Mouse (Mus musculus): ENCODE data around the gene Defb20. TPM values are rescaled to one million over a fixed set of nuclear protein-coding genes. Genes with fewer than 3 reads are reported as not detected.

The Defb20 gene
- polyA plus RNA-seq, 2 experiments: not detected

GRCm38 (mm10) chr2:152498020-152498419, 21.2 kb downstream of the Defb20 start:
- DNase-seq (ENCODE audit: low spot score) (no peak), ATAC-seq (ENCODE audit: low FRiP score, low read depth) (no peak)
- no peaks in the 10 kb centered on the region for H3K9me3 ChIP-seq (ENCODE audit: control insufficient read depth, low read length)
- H3K4me2 ChIP-seq (replicated peaks; ENCODE audit: low read depth, low read length, severe bottlenecking): no peak overlapping the region
- H3K27me3 ChIP-seq (ENCODE audit: control insufficient read depth, insufficient read depth, low read length): no peaks in the 10 kb centered on the region
- H3K36me3 ChIP-seq (ENCODE audit: control insufficient read depth, insufficient read depth, low read length): no peaks in the 10 kb centered on the region
- H3K4me1 ChIP-seq (ENCODE audit: control insufficient read depth, insufficient read depth, low read length): no peaks in the 10 kb centered on the region
- 62% methylated on average over 6 of the region's 6 CpGs for WGBS
- H3K4me3 ChIP-seq (replicated peaks; ENCODE audit: low read length): no peak overlapping the region
- TF ChIP-seq POLR2A (IDR thresholded peaks at IDR 0.05; ENCODE audit: borderline replicate concordance, extremely low read depth, insufficient read depth, insufficient read length): no peak
- no peak overlapping the region for H3K9ac ChIP-seq (ENCODE audit: low read depth, low read length, severe bottlenecking)
- H3K27ac ChIP-seq (replicated peaks; ENCODE audit: low read depth, low read length): no peak overlapping the region

- ATAC-seq (ENCODE audit: low FRiP score, low read depth) (no peak), DNase-seq (ENCODE audit: low spot score) (no peak)
- Histone ChIP-seq H3K36me3 (ENCODE audit: control insufficient read depth, insufficient read depth, low read length) (no peaks in the 10 kb centered on the region), H3K4me2 (replicated peaks; ENCODE audit: low read depth, low read length, severe bottlenecking) (no peak overlapping the region), H3K27ac (replicated peaks; ENCODE audit: low read depth, low read length) (no peak overlapping the region), H3K9me3 (ENCODE audit: control insufficient read depth, low read length) (no peaks in the 10 kb centered on the region), H3K4me1 (ENCODE audit: control insufficient read depth, insufficient read depth, low read length) (no peaks in the 10 kb centered on the region), H3K4me3 (replicated peaks; ENCODE audit: low read length) (no peak overlapping the region), H3K9ac (ENCODE audit: low read depth, low read length, severe bottlenecking) (no peak overlapping the region), H3K27me3 (ENCODE audit: control insufficient read depth, insufficient read depth, low read length) (no peaks in the 10 kb centered on the region)
- TF ChIP-seq POLR2A (IDR thresholded peaks at IDR 0.05; ENCODE audit: borderline replicate concordance, extremely low read depth, insufficient read depth, insufficient read length): no peak
- 71% methylated on average over 7 of the region's 7 CpGs for WGBS
These were observed 23.5 kb downstream of the Defb20 start for GRCm38 (mm10) chr2:152500204-152500862.

GRCm38 (mm10) chr2:152500863-152501229, 24.0 kb downstream of the Defb20 start:
- Histone ChIP-seq H3K4me2 (replicated peaks; ENCODE audit: low read depth, low read length, severe bottlenecking) (no peak overlapping the region), H3K36me3 (ENCODE audit: control insufficient read depth, insufficient read depth, low read length) (no peaks in the 10 kb centered on the region), H3K9ac (ENCODE audit: low read depth, low read length, severe bottlenecking) (no peak overlapping the region), H3K27ac (replicated peaks; ENCODE audit: low read depth, low read length) (no peak overlapping the region), H3K4me1 (ENCODE audit: control insufficient read depth, insufficient read depth, low read length) (no peaks in the 10 kb centered on the region), H3K4me3 (replicated peaks; ENCODE audit: low read length) (no peak overlapping the region), H3K27me3 (ENCODE audit: control insufficient read depth, insufficient read depth, low read length) (no peaks in the 10 kb centered on the region), H3K9me3 (ENCODE audit: control insufficient read depth, low read length) (no peaks in the 10 kb centered on the region)
- 77% methylated on average over 6 of the region's 6 CpGs for WGBS
- ATAC-seq (ENCODE audit: low FRiP score, low read depth) (no peak), DNase-seq (ENCODE audit: low spot score) (no peak)
- TF ChIP-seq POLR2A (IDR thresholded peaks at IDR 0.05; ENCODE audit: borderline replicate concordance, extremely low read depth, insufficient read depth, insufficient read length): no peak

- no peak for DNase-seq (ENCODE audit: low spot score)
- no peak overlapping the region for H3K4me3 ChIP-seq (replicated peaks; ENCODE audit: low read length)
- H3K9ac ChIP-seq (ENCODE audit: low read depth, low read length, severe bottlenecking): no peak overlapping the region
- no peak for TF ChIP-seq POLR2A (IDR thresholded peaks at IDR 0.05; ENCODE audit: borderline replicate concordance, extremely low read depth, insufficient read depth, insufficient read length)
- no peaks in the 10 kb centered on the region for H3K4me1 ChIP-seq (ENCODE audit: control insufficient read depth, insufficient read depth, low read length)
- H3K9me3 ChIP-seq (ENCODE audit: control insufficient read depth, low read length): no peaks in the 10 kb centered on the region
- H3K27ac ChIP-seq (replicated peaks; ENCODE audit: low read depth, low read length): no peak overlapping the region
- 64% methylated on average over 2 of the region's 2 CpGs for WGBS
- ATAC-seq (ENCODE audit: low FRiP score, low read depth): no peak
- H3K27me3 ChIP-seq (ENCODE audit: control insufficient read depth, insufficient read depth, low read length): no peaks in the 10 kb centered on the region
- no peaks in the 10 kb centered on the region for H3K36me3 ChIP-seq (ENCODE audit: control insufficient read depth, insufficient read depth, low read length)
- H3K4me2 ChIP-seq (replicated peaks; ENCODE audit: low read depth, low read length, severe bottlenecking): no peak overlapping the region
These were observed 27.1 kb downstream of the Defb20 start for GRCm38 (mm10) chr2:152503950-152504349.

- Histone ChIP-seq H3K4me3 (replicated peaks; ENCODE audit: low read length) (no peak within 1 kb of the TSS), H3K9ac (ENCODE audit: low read depth, low read length, severe bottlenecking) (no peak within 1 kb of the TSS), H3K4me2 (replicated peaks; ENCODE audit: low read depth, low read length, severe bottlenecking) (no peak within 1 kb of the TSS), H3K36me3 (ENCODE audit: control insufficient read depth, insufficient read depth, low read length) (no peaks in the 10 kb centered on the region), H3K27me3 (ENCODE audit: control insufficient read depth, insufficient read depth, low read length) (no peaks in the 10 kb centered on the region), H3K9me3 (ENCODE audit: control insufficient read depth, low read length) (no peaks in the 10 kb centered on the region), H3K4me1 (ENCODE audit: control insufficient read depth, insufficient read depth, low read length) (no peaks in the 10 kb centered on the region), H3K27ac (replicated peaks; ENCODE audit: low read depth, low read length) (no peak within 1 kb of the TSS)
- no peak for TF ChIP-seq POLR2A (IDR thresholded peaks at IDR 0.05; ENCODE audit: borderline replicate concordance, extremely low read depth, insufficient read depth, insufficient read length)
- no peak for DNase-seq (ENCODE audit: low spot score)
- ATAC-seq (ENCODE audit: low FRiP score, low read depth): no peak
- WGBS: 85% methylated on average over 1 of the region's 1 CpGs
These were observed 34.7 kb downstream of the Defb20 start, which contains the start of gene Defb26 for GRCm38 (mm10) chr2:152511592-152511991. Gene Defb26 (minus strand): TSS chr2:152511692.

Measured in limb, embryonic 14.5 days (tissue).